Comparison of ENCODE assay signal across 13 mouse cellular contexts in the genomic region with DNA sequence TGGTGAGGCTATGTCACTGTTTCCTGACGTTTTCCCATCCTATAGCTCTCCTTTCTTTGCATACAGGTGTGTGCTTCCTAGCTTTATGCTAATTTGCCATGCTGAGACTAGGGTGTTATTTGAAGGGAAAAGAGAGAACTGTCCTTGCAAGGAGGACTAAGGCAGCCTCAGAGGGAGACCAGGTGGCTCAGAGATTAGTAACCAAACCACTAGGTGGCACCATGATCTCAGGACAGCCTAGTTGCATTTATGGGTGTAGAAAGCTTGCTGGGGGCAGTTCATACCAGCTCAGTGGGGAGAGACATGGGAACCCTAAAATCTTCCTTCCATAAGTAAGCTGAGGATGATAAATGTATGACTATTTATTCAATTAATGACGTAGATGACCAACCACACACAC.
DNase-seq lines count a peak whose midpoint lies in the region; ATAC-seq and TF ChIP-seq lines count a peak whose summit lies in the region.
"Had no signal": no experiment of that assay in that cellular context is flagged by ENCODE, and none has a peak within 500 bp of the region (broad histone marks: within the 10 kb centered on the region; RNA-seq: fewer than 3 reads in every experiment).

No protein-coding gene starts in this region.

- TF ChIP-seq CTCF in kidney, adult 2 months (conservative IDR thresholded peaks at IDR 0.05; ENCODE audit: insufficient read depth, insufficient read length, low read depth, low read length): 0 out of 2 replicates have a peak, but pooled peaks have one; percentile 5
- peak; percentile 86 for TF ChIP-seq CTCF in Patski (IDR thresholded peaks at IDR 0.05)

- no peak for ATAC-seq in midbrain, embryonic 14.5 days (ENCODE audit: low FRiP score, low TSS enrichment)
- ATAC-seq in midbrain, embryonic 11.5 days (ENCODE audit: low FRiP score): no peak
- peak; percentile 42 for ATAC-seq in Patski

- POLR2A ChIA-PET in Patski (lab: Charles Lee): no interaction called here

- in situ Hi-C loops in Patski (cut with MboI; ENCODE audit: low pct_unique_long_range_greater_than_20kb): no loop called here

- peak; percentile 35 for DNase-seq in kidney, adult 2 months
- DNase-seq in kidney, adult 18-20 months: no peak
- DNase-seq in midbrain, embryonic 14.5 days: peak; percentile 20
- DNase-seq in midbrain, embryonic 11.5 days (ENCODE audit: low spot score, missing footprints): no peak
- DNase-seq in Patski (ENCODE audit: low read depth, low spot score): no peak
- DNase-seq in mesoderm, embryonic 11.5 days (ENCODE audit: low read depth, low spot score): peak; percentile 15
- no peak for DNase-seq in cerebellum, postnatal 4 days (ENCODE audit: low spot score in 2 of 2)
- DNase-seq in heart, postnatal 25 days (ENCODE audit: low spot score): no peak
- DNase-seq: layer of hippocampus, postnatal 36 days; right cerebral cortex, postnatal 4 days had no signal

- intact Hi-C loops in heart, postnatal 25 days (cut with DNase I): no loop called here

- H3K9me3 ChIP-seq in midbrain, embryonic 14.5 days (ENCODE audit: control insufficient read depth, low read length): no peaks in the 10 kb centered on the region
- no peaks in the 10 kb centered on the region for H3K9me3 ChIP-seq in midbrain, embryonic 11.5 days (ENCODE audit: control insufficient read depth, low read length)
- H3K9me3 ChIP-seq: hindbrain, embryonic 13.5 days; liver, embryonic 15.5 days; midbrain, embryonic 10.5 days had no signal

- H3K4me3 ChIP-seq in kidney, adult 2 months (ENCODE audit: insufficient read depth, low read depth, low read length): no peak overlapping the region
- no peak overlapping the region for H3K4me3 ChIP-seq in midbrain, embryonic 14.5 days (replicated peaks; ENCODE audit: low read depth, low read length)
- no peak overlapping the region for H3K4me3 ChIP-seq in midbrain, embryonic 11.5 days (ENCODE audit: low read depth, low read length)
- H3K4me3 ChIP-seq: hindbrain, embryonic 13.5 days; liver, embryonic 15.5 days; midbrain, embryonic 10.5 days had no signal

- no peak overlapping the region for H3K27ac ChIP-seq in kidney, adult 2 months (ENCODE audit: insufficient read depth, low read depth, low read length)
- H3K27ac ChIP-seq in midbrain, embryonic 14.5 days (replicated peaks; ENCODE audit: low read depth, low read length): no peak overlapping the region
- no peak overlapping the region for H3K27ac ChIP-seq in midbrain, embryonic 11.5 days (ENCODE audit: low read depth, low read length)
- H3K27ac ChIP-seq: hindbrain, embryonic 13.5 days; liver, embryonic 15.5 days; midbrain, embryonic 10.5 days had no signal

- no peaks in the 10 kb centered on the region for H3K4me1 ChIP-seq in kidney, adult 2 months (ENCODE audit: control insufficient read depth, insufficient read depth, low read length)
- H3K4me1 ChIP-seq in midbrain, embryonic 14.5 days (ENCODE audit: control insufficient read depth, insufficient read depth, low read length): no peaks in the 10 kb centered on the region
- no peaks in the 10 kb centered on the region for H3K4me1 ChIP-seq in midbrain, embryonic 11.5 days (ENCODE audit: control insufficient read depth, insufficient read depth, low read length)
- H3K4me1 ChIP-seq: hindbrain, embryonic 13.5 days; liver, embryonic 15.5 days had no signal

- TF ChIP-seq POLR2A in kidney, adult 2 months (IDR thresholded peaks at IDR 0.05; ENCODE audit: low read depth, low read length): no peak

- WGBS in kidney, adult 2 months: 56% methylated on average over 2 of the region's 2 CpGs
- WGBS in midbrain, embryonic 14.5 days: 52% methylated on average over 2 of the region's 2 CpGs
- WGBS in midbrain, embryonic 11.5 days: 55% methylated on average over 2 of the region's 2 CpGs

- H3K9ac ChIP-seq in midbrain, embryonic 14.5 days (replicated peaks; ENCODE audit: low read length): no peak overlapping the region
- H3K9ac ChIP-seq in midbrain, embryonic 11.5 days (ENCODE audit: low read length): no peak overlapping the region
- H3K9ac ChIP-seq: hindbrain, embryonic 13.5 days; liver, embryonic 15.5 days had no signal

- CTCF ChIA-PET in Patski (lab: Charles Lee): interaction anchor here (0.7 to 5.1 kb wide), 27 partner anchors 8 to 1333 kb away, joined by 3 to 50 read pairs (median 5); no protein-coding TSS in a partner anchor

- no peaks in the 10 kb centered on the region for H3K36me3 ChIP-seq in kidney, adult 2 months (ENCODE audit: control insufficient read depth, insufficient read depth, low read length)
- no peaks in the 10 kb centered on the region for H3K36me3 ChIP-seq in midbrain, embryonic 14.5 days (ENCODE audit: control insufficient read depth, insufficient read depth, low read length)
- no peaks in the 10 kb centered on the region for H3K36me3 ChIP-seq in midbrain, embryonic 11.5 days (ENCODE audit: control insufficient read depth, insufficient read depth, low read length)
- H3K36me3 ChIP-seq: hindbrain, embryonic 13.5 days; liver, embryonic 15.5 days; midbrain, embryonic 10.5 days had no signal

- H3K4me2 ChIP-seq in midbrain, embryonic 14.5 days (ENCODE audit: low read length): no peak overlapping the region
- H3K4me2 ChIP-seq in midbrain, embryonic 11.5 days: no peak overlapping the region
- H3K4me2 ChIP-seq: hindbrain, embryonic 13.5 days; liver, embryonic 15.5 days had no signal

- no peaks in the 10 kb centered on the region for H3K27me3 ChIP-seq in kidney, adult 2 months (replicated peaks; ENCODE audit: control insufficient read depth, insufficient read depth, low read length)
- H3K27me3 ChIP-seq in midbrain, embryonic 14.5 days (ENCODE audit: control insufficient read depth, insufficient read depth, low read length): no peaks in the 10 kb centered on the region
- H3K27me3 ChIP-seq in midbrain, embryonic 11.5 days (ENCODE audit: control insufficient read depth, insufficient read depth, low read length): no peaks in the 10 kb centered on the region
- no peaks in the 10 kb centered on the region for H3K27me3 ChIP-seq in Patski
- H3K27me3 ChIP-seq: hindbrain, embryonic 13.5 days; liver, embryonic 15.5 days had no signal

Comparison
In these comparisons a context has a peak if more than half of its experiments do, and no peak if none do; other contexts are left out.
1. DNase-seq: peak in kidney, adult 2 months (single experiment), midbrain, embryonic 14.5 days (single experiment) and mesoderm, embryonic 11.5 days (single experiment); none in kidney, adult 18-20 months (single experiment), midbrain, embryonic 11.5 days (single experiment), Patski (single experiment), cerebellum, postnatal 4 days (0 of 2) and heart, postnatal 25 days (single experiment).